Mouse (Mus musculus) stomach, postnatal 0 days (tissue): ENCODE measurements around the gene Bace1. TPM values are rescaled to one million over a fixed set of nuclear protein-coding genes. Genes with fewer than 3 reads are reported as not detected.
A peak's percentile ranks its signal among the peaks of the same experiment; 100 is the strongest.

Source experiments
- ATAC-seq: fragments of 200-750 bp; cut with Nextera tagmentation; 2 replicates; pipeline ENCODE4 v1.8.0; 2017; ENCODE audit not compliant: low FRiP score, low TSS enrichment
- DNase-seq: peaks from one replicate; pipeline ENCODE4 v3.0.0-alpha.2; 2016; ENCODE audit warnings: low spot score
- H3K27ac ChIP-seq: fragments of 300-500 bp; sonication (generic); replicated peaks from 2 replicates; pipeline ENCODE4 v1.5.1; 2014; ENCODE audit warnings: mild to moderate bottlenecking, control low read depth
- H3K27me3 ChIP-seq: fragments of 300-500 bp; sonication (generic); 2 replicates; pipeline ENCODE4 v1.6.1; 2014; ENCODE audit warnings: low read length; ENCODE audit not compliant: control insufficient read depth, insufficient read depth
- H3K36me3 ChIP-seq: fragments of 300-500 bp; sonication (generic); 2 replicates; pipeline ENCODE4 v1.6.1; 2014; ENCODE audit warnings: low read length, mixed read lengths; ENCODE audit not compliant: control insufficient read depth, insufficient read depth
- H3K4me1 ChIP-seq: fragments of 300-500 bp; sonication (generic); replicated peaks from 2 replicates; pipeline ENCODE4 v1.6.1; 2014; ENCODE audit warnings: antibody characterized with exemption; ENCODE audit not compliant: control insufficient read depth, insufficient read depth
- H3K4me2 ChIP-seq: fragments of 300-500 bp; sonication (generic); replicated peaks from 2 replicates; pipeline ENCODE4 v1.6.1; 2014; ENCODE audit warnings: low read depth, mild to moderate bottlenecking, control low read depth, moderate library complexity
- H3K4me3 ChIP-seq: fragments of 300-500 bp; sonication (generic); 2 replicates; pipeline ENCODE4 v1.5.1; 2014; ENCODE audit warnings: low read depth, low read length, control low read depth
- H3K9ac ChIP-seq: fragments of 300-500 bp; sonication (generic); 2 replicates; pipeline ENCODE4 v1.6.1; 2014; ENCODE audit warnings: mild to moderate bottlenecking, low read length, control low read depth, mixed read lengths
- H3K9me3 ChIP-seq: fragments of 300-500 bp; sonication (generic); 2 replicates; pipeline ENCODE4 v1.6.1; 2016; ENCODE audit warnings: low read length; ENCODE audit not compliant: control insufficient read depth
- CTCF ChIP-seq: IDR thresholded peaks from 2 replicates; pipeline ENCODE4 v1.5.1; 2016; ENCODE audit warnings: antibody characterized with exemption, low read depth, mild to moderate bottlenecking, moderate library complexity
- EP300 ChIP-seq: optimal IDR thresholded peaks from 2 replicates; pipeline ENCODE3; 2016; ENCODE audit warnings: antibody characterized with exemption
- WGBS: fragments of 180-500 bp; shearing (Covaris S2); extraction: QIAGEN DNeasy Blood & Tissue Kit; methylation state at CpG from one replicate; pipeline ENCODE4 v1.1.7; 2014; 5-methylcytosine and 5-hydroxymethylcytosine counted together
- polyA plus RNA-seq: library from polyadenylated mRNA; unstranded; fragments of >200 nt; fragmentation: Nextera tagmentation; extraction: Ambion mirVana; gene quantifications from 2 replicates; pipeline ENCODE4 v1.2.1, GENCODE M21; 2015

Gene Bace1
- polyA plus RNA-seq, 1 experiment from 2014 or later, result 12.8 TPM

- Histone ChIP-seq H3K36me3 (no peaks in the 10 kb centered on the region), H3K9ac (peak within 1 kb of the TSS; percentile 78), H3K4me2 (peak within 1 kb of the TSS; percentile 81), H3K9me3 (peaks cover 6% of the 10 kb centered on the region; the same call in 1 of the 2 replicates), H3K27me3 (no peaks in the 10 kb centered on the region), H3K27ac (peak within 1 kb of the TSS; percentile 91), H3K4me3 (peak within 1 kb of the TSS; percentile 75), H3K4me1 (no peaks in the 10 kb centered on the region)
- peak; percentile 97 for ATAC-seq
- TF ChIP-seq EP300 (no peak), CTCF (no peak)
- DNase-seq, result peak; percentile 90
- WGBS, result under 1% methylated on average over 30 of the region's 31 CpGs
Observed at GRCm38 (mm10) chr9:45828291-45828963, 10.0 kb upstream of the Bace1 start, which contains the start of gene Cep164. Cep164 (minus strand) TSS chr9:45828691.

- Histone ChIP-seq H3K27ac (no peak overlapping the region), H3K9me3 (peaks cover 6% of the 10 kb centered on the region; the same call in 1 of the 2 replicates), H3K36me3 (no peaks in the 10 kb centered on the region), H3K4me1 (no peaks in the 10 kb centered on the region), H3K4me3 (peak overlapping the region; percentile 75), H3K4me2 (peak overlapping the region; percentile 81), H3K27me3 (no peaks in the 10 kb centered on the region), H3K9ac (no peak overlapping the region)
- WGBS, result 33% methylated on average over 10 of the region's 10 CpGs
- DNase-seq (peak; percentile 74), ATAC-seq (peak; percentile 15; the same call in 1 of the 2 replicates)
- peak; percentile 87 for TF ChIP-seq CTCF
- no peak for TF ChIP-seq EP300
Observed at GRCm38 (mm10) chr9:45829107-45829506, 9.3 kb upstream of the Bace1 start.

- TF ChIP-seq EP300 (no peak), CTCF (no peak)
- H3K36me3 ChIP-seq, result no peaks in the 10 kb centered on the region
- H3K4me1 ChIP-seq, result no peaks in the 10 kb centered on the region
- H3K27me3 ChIP-seq, result no peaks in the 10 kb centered on the region
- no peak overlapping the region for H3K9ac ChIP-seq
- no peak overlapping the region for H3K27ac ChIP-seq
- WGBS, result 94% methylated on average over 2 of the region's 2 CpGs
- no peak for ATAC-seq
- DNase-seq, result no peak
- H3K4me3 ChIP-seq, result no peak overlapping the region
- peaks cover 6% of the 10 kb centered on the region; the same call in 1 of the 2 replicates for H3K9me3 ChIP-seq
- H3K4me2 ChIP-seq, result no peak overlapping the region
Observed at GRCm38 (mm10) chr9:45832898-45833297, 5.5 kb upstream of the Bace1 start.

- H3K9me3 ChIP-seq, result peaks cover 6% of the 10 kb centered on the region; the same call in 1 of the 2 replicates
- no peak overlapping the region for H3K4me3 ChIP-seq
- no peak overlapping the region for H3K27ac ChIP-seq
- DNase-seq (no peak), ATAC-seq (peak; percentile 57; the same call in 1 of the 2 replicates)
- no peaks in the 10 kb centered on the region for H3K36me3 ChIP-seq
- TF ChIP-seq CTCF (no peak), EP300 (no peak)
- H3K27me3 ChIP-seq, result no peaks in the 10 kb centered on the region
- no peaks in the 10 kb centered on the region for H3K4me1 ChIP-seq
- H3K4me2 ChIP-seq, result no peak overlapping the region
- 69% methylated on average over 2 of the region's 2 CpGs for WGBS
- no peak overlapping the region for H3K9ac ChIP-seq
Observed at GRCm38 (mm10) chr9:45833461-45833860, 4.9 kb upstream of the Bace1 start.

- ATAC-seq (0 out of 2 replicates have a peak, but pooled peaks have one; percentile 2), DNase-seq (no peak)
- H3K9ac ChIP-seq, result no peak overlapping the region
- H3K27ac ChIP-seq, result no peak overlapping the region
- H3K4me1 ChIP-seq, result peaks cover 8% of the 10 kb centered on the region; the same call in 1 of the 2 replicates
- 23% methylated on average over 4 of the region's 4 CpGs for WGBS
- no peak for TF ChIP-seq CTCF
- TF ChIP-seq EP300, result no peak
- H3K36me3 ChIP-seq, result no peaks in the 10 kb centered on the region
- H3K4me2 ChIP-seq, result peak overlapping the region; percentile 95
- no peaks in the 10 kb centered on the region for H3K27me3 ChIP-seq
- peak overlapping the region; percentile 85 for H3K4me3 ChIP-seq
- no peaks in the 10 kb centered on the region for H3K9me3 ChIP-seq
Observed at GRCm38 (mm10) chr9:45838069-45838433, 329 bp upstream of the Bace1 start.
